Mouse (Mus musculus) left cerebral cortex, postnatal 14 days (tissue): ENCODE data around the gene Clec4f. TPM values are rescaled to one million over a fixed set of nuclear protein-coding genes. Genes with fewer than 3 reads are reported as not detected.
"Not testable (repeated sequence)": the region's sequence is repeated elsewhere in the genome, so short reads cannot be mapped to it uniquely, and the experiment has no call there.

Experiments used
- DNase-seq, 2 experiments: peaks; one replicate each; pipeline ENCODE4 v3.0.0; 2021 to 2022; ENCODE audit warnings: low spot score in 2 of 2, mixed read lengths in 1 of 2
- intact Hi-C: fragments of 180-260 bp; cut with DNase I; formaldehyde crosslinking; loops from one replicate; pipeline ENCODE4 v1.15.1; 2025
- total RNA-seq, 2 experiments: library from RNA; stranded (reverse); gene quantifications; 2 replicates each; pipeline ENCODE4 v1.2.3; 2021

The Clec4f gene
- total RNA-seq, 2 experiments from 2014 or later: not detected

DNA sequence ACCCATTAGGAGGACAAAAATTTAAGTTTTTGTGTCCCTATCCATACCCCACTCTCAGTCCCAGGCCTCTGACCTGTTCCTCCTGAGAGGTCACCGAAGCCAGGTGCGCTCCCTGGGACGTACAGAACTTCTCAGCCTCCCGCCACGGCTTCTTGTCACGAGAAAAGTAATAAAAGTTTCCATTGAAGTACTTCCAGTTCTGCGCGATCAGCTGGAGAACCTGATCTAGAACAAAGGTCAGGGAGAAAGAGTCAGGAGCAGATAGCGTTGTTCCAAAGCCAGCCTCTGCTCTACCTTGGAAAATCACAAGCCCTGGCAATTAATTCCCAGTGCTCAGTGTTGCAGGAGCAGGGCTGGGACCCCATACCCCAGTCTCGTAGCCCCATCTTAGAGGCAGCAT, 9.3 kb downstream of the Clec4f start:
- intact Hi-C loops: no loop called here
- no peak for DNase-seq

DNA sequence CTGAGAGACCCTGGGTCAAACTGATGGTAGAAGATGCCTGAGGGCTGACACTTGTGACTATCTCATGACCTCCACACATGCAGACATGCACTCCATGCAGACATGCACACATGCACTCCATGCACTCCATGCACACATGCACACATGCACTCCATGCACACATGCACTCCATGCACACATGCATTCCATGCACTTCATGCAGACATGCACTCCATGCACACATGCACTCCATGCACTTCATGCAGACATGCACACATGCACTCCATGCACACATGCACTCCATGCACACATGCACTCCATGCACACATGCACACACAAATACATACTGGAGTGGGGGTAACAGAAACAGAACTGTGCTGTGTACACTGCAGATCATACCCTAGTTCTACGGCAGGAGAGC, 20.7 kb downstream of the Clec4f start:
- no peak for DNase-seq
- intact Hi-C loops: no loop called here

DNA sequence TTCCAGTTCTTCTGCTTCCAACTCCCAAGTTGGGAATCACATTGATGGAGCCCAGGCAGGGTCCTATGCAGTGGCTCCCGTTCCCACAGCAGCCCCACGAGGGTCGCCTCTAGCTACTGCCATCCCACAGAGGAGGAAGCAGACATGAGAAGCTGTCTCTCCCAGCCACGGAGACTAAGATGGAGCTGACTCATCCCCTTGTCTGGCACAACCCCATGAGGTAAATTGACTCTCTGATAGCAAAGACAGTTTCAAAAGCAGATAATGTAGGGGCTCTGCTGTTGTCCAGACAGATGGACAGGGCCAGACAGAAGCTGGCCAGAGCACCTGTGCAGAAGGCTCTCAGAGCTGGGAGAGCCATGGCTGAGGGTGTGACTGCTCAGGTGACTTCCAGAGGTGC, 21.4 kb downstream of the Clec4f start:
- intact Hi-C loops, DNase-seq: not testable (repeated sequence)

DNA sequence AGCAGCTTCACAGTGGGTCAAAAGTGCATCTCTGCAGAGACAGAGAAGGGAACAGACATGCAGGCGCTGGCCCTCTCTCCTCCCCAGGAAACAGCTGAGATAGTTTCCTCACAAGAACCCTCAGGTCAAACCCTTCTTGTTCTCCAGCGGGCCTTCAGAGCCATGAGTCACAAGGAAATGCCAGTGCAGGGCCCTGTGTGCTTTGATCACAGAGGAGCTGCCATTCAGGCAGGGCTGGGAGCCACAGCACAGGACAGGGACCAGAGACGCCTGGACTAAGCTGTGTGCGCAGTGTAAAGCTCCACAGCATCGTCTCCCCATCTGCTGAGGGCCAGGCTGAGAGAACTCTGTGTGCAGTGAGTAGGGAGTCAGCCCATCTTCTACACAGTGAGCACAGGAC, 21.9 kb downstream of the Clec4f start:
- DNase-seq, intact Hi-C loops: not testable (repeated sequence)

DNA sequence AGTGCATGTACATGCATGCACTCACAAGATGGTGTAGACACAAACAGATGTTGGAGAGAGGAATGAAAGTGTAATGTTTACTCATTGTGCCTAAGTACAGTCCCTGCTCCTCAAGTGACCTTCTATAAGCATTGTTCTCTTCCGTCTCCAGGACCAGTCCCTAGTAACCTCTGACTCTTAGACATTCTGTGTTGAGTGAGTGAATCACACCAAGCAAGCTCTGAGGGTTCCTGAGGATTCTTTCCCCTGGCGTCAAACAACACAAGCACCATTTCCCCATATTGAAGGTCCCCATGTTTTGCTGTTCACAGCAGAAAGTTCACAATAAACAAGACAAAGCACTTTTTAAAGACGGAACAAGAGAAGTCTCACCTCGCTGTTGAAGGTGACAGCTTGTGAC, 24.2 kb downstream of the Clec4f start:
- no peak for DNase-seq
- intact Hi-C loops: no loop called here

DNA sequence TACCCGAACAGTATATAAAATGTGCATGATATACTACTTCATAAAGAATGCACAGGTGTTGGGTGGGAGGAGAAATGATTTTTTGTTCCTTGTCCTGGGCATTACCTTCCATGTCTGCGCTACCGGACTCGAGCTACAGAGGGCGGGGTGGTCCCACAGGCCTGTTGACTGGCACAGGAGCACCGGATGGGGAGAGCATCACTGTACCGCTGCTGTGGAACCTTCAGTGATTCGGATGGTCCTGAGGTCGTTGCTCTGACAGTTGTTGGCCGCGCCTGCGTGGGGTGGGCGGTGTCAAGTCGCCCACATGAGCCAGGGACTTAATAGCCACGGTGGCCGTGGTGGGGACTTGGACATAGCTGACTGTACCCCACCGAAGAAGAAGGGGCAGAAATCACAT, 29.2 kb downstream of the Clec4f start:
- intact Hi-C loops: no loop called here
- no peak for DNase-seq

DNA sequence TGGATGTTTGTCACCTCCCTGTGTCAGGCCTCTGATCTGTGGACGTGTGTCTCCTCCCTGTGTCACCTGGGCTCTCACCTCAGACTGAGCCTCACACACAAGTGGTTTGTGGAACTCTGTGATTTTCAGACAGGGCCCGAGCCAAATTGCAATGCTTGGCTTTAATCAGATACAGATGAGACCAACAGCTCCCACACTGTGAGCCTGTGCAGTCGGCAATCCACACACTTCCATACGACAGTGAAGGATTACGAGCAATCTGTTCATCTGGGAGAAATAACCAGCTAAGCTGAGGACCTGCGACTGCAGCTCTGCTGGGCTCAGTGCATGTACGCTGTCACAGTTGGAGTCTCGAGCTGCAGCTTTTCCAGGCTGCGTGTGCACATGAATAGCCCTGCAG, 36.0 kb downstream of the Clec4f start:
- intact Hi-C loops: loop anchor here (5.0 kb wide), 1 partner anchor 38 kb away; no protein-coding TSS in a partner anchor
- DNase-seq: no peak

DNA sequence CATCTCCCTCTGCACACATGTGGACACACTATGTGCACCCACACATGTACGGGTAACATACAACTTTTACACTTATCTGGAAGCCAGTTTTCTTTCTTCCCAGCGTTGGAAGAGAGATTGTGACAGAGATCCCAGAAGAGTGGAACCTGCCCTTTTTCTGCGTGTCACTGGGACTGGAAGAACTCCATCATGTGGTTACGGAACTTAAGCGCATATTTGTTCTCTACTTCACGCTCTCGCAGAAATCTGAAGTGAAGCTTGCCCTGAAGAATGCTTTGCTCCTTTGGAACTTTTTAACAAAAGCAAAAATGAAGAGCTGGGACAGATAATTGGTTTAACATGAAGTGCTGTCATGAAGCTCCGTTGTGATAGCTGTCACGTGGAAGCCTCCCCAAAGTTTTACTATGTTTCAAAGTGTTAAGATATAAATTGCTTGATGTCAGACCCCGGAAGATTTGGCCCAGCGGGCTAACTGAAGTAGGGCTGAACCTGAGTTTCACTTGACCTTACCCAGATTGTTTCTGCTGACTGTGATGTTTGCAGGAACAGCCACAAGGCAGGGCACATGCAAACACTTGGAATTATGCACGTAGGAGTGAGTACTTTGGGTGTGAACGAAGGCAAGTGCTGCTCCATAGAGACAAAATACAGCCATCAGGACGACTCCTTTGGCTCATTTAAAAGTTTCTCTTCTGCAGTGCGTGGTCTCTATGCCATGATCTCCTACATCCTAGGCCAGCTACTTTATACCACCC, 38.2 kb downstream of the Clec4f start:
- DNase-seq: no peak
- intact Hi-C loops: loop anchor here (5.0 kb wide), 1 partner anchor 35 kb away; no protein-coding TSS in a partner anchor

DNA sequence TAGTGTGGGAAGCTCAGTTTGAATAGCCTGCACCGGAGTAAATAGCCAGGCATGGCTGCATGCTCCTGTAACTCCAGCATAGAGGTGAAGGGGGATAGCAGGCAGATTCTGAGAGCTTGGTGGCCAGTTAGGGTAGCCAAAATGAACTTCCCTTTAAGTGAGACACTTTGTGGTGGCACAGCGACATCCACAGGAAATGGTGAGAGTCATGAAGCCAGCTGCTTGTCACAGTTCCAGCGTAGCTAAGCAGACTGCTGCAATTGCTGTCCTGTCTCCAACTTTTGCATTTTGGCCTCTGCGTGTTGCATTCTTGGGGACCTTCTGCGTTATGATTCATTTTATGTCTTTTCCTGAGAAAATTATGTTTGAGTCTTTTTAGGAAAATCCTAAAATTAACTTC, 39.5 kb downstream of the Clec4f start:
- peak; percentile 50 to 64 for DNase-seq
- intact Hi-C loops: loop anchor here (5.0 kb wide), 1 partner anchor 34 kb away; no protein-coding TSS in a partner anchor

DNA sequence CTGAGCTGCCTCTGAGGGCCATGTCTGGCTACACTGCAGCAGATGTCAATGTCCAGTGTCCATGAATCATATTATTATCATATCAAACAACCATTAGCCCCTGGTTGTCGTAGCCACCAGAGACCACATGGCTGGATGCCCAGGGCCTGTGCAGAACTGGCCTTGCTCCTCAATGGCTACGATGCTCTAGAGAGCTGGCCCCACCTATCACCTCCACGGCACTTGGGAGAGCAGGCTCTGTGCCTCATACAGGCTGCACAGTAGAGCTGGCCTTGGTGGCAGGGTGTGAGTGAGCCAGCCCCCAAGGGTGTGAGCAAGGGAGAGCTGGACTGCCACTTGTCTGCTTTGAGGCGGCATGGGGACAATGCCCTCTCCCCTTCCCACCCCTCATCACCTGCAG, 41.5 kb downstream of the Clec4f start:
- DNase-seq: no peak
- intact Hi-C loops: no loop called here

DNA sequence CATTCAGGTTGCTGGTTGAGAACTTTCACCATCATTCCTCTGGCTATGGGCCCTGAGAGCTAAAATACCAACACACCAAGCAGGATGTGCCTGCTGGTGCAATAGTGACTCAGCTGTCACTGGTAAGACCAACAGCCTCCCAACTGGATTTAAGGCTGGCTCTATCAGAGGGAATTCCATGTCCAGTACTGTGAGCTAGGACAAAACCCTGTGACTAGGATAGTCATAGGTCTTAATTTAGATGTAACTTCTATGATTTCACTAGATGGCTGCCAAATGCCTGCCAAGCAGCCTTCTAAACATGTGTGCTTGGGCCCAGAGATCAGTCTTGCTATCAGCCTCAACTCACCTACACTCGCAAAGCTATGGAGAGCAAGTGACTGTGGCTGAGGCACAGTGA, 43.0 kb downstream of the Clec4f start:
- DNase-seq: no peak
- intact Hi-C loops: no loop called here

DNA sequence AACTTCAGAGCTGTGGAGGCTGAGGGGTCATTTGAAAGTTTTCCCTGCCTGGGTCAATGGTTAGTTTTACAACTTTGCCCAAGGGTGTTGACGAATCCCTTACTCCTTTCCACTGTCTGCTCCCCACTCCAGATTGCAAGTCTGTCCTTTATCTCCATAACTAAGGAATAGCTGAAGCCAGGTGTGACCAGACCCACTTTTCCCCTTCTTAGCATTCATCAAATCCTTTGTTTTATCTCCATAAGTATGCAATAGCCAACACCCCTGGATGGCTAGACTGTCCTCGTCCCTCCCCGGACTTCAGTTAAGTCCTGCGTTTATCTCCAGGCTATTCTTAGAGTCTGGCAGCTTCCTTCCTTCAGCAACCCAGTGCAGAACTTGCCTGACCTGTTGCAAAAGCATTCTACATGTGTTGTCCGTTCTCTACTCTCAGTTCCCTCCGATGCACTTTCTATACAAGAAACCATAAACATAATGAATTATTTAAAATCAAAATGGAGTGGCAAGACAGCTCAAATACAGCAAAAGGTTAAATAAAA, 56.3 kb downstream of the Clec4f start:
- intact Hi-C loops: no loop called here
- no peak for DNase-seq

DNA sequence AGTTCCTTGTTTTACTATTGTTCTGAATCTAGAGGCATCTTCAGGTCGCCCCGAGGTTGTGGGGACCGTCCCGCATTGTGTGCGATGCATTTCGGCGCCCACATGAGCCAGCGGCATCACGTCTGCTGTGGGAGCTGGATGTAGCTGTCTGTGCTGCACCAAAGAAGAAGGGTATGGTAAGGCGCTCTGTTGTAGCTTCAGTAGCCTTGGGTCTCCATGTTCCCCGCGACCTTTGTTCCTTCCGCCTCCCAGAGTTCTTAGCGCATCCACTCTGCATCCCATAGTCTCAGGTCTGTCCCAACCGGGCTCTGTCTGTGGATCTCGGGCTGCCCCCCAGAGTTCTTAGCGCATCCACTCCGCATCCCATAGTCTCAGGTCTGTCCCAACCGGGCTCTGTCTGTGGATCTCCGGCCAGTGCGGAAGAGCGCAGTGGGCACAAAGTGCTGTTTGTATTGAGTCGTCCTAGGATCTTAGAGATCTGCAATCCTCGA, 56.9 kb downstream of the Clec4f start:
- no peak for DNase-seq
- intact Hi-C loops: no loop called here

DNA sequence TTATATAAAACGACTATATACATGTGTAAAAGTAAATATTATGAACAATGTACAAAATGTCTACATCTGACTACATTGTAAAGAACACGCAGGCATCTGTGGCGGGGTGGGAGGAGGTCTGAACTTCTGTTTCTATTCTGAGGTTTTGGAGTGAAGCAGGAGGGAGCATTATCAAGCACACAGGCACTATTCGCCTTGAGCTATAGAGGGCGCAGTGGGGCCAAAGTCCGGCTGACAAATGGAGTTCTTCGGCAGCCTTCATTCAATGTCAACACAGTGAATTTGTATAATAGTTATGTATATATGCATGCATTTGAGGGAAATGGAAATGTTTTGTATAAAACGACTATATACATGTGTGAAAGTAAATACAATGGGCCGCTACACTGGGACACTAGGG, 57.3 kb downstream of the Clec4f start:
- intact Hi-C loops: no loop called here
- DNase-seq: peak; percentile 43 to 61

DNA sequence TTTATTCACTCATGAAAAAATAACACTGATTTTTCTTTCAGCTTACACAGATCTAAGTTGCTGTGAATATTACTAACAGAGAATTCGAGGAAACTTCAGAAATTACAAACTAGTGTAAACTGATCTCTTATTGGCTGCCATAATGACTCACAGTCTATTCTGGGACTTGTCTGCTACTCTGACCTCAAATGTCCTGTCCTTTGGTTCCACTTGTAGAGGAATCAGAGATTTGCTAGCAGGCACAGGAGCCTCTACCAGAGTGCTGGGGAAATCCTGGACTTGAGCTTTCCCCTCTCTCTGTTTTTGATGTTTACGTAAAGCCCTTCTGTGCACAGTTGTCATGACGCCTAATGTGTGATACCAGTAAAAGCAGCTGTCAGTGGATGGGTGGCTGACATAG, 58.0 kb downstream of the Clec4f start:
- intact Hi-C loops: no loop called here
- no peak for DNase-seq

DNA sequence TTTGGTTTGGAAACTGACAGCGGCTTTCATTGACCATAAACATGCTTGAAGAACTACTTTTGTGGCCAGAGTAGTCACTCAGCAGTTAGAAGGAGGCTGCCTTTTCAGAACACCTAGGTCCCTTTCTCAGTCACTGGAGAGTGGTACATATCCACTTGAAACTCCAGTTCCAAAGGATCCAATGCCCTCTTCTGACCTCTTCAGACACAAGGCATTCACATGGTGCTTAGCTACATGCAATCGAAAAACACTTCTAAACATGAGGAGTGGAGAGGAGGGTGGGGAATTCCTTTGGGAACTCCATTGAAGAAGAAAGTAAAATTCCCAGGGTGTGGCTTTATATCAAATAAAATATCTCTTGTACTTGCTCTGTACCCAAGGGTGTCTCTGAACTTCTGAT, 61.0 kb downstream of the Clec4f start:
- no peak for DNase-seq
- intact Hi-C loops: no loop called here

Other genes starting within 250 kb of the Clec4f start
- 100 to 1,000 TPM; 106 to 114 TPM for gene Tet3, start 197.1 kb downstream of the Clec4f start, total RNA-seq
- 10 to 100 TPM; 21.8 to 22.9 TPM for gene Dguok, start 149.2 kb downstream of the Clec4f start, total RNA-seq
- gene Actg2, start 119.9 kb downstream of the Clec4f start, total RNA-seq: under 1 TPM; 0.66 to 0.88 TPM
- gene Stambp, start 83.5 kb downstream of the Clec4f start, total RNA-seq: 10 to 100 TPM; 34.0 to 35.3 TPM
- not detected for gene Cd207, start 21.7 kb upstream of the Clec4f start, total RNA-seq
- not detected for gene Vax2, start 55.1 kb upstream of the Clec4f start, total RNA-seq
- gene Atp6v1b1, start 86.8 kb upstream of the Clec4f start, total RNA-seq: not detected
- gene Ankrd53, start 106.5 kb upstream of the Clec4f start, total RNA-seq: not detected
- gene Tex261, start 119.6 kb upstream of the Clec4f start, total RNA-seq: 10 to 100 TPM; 46.1 to 47.8 TPM
- 10 to 100 TPM; 53.0 to 55.7 TPM for gene Nagk, start 138.8 kb upstream of the Clec4f start, total RNA-seq
- 10 to 100 TPM; 49.1 to 51.0 TPM for gene Paip2b, start 175.6 kb upstream of the Clec4f start, total RNA-seq
- gene Zfp638, start 210.9 kb upstream of the Clec4f start, total RNA-seq: 100 to 1,000 TPM; 112 to 116 TPM